Mouse (Mus musculus) myocyte (in vitro differentiated cells): Measurements from ENCODE around the gene Lrrfip2. TPM values are rescaled to one million over a fixed set of nuclear protein-coding genes. Genes with fewer than 3 reads are reported as not detected.
A peak's percentile ranks its signal among the peaks of the same experiment; 100 is the strongest.

ENCODE experiments used
- H3K27me3 ChIP-seq: one replicate; pipeline ENCODE4 v1.6.1; 2011; ENCODE audit not compliant: control insufficient read depth, insufficient read depth, insufficient read length
- H3K36me3 ChIP-seq: one replicate; pipeline ENCODE4 v1.6.1; 2011; ENCODE audit not compliant: control insufficient read depth, insufficient read depth
- H3K4me2 ChIP-seq: one replicate; pipeline ENCODE4 v1.6.1; 2011; ENCODE audit warnings: low read depth, control low read depth
- H3K4me3 ChIP-seq: one replicate; pipeline ENCODE4 v1.5.1; 2011; ENCODE audit warnings: mild to moderate bottlenecking, control low read depth, moderate library complexity
- H3K79me2 ChIP-seq: one replicate; pipeline ENCODE4 v1.6.1; 2011; ENCODE audit not compliant: control insufficient read depth, insufficient read depth
- H3ac ChIP-seq: one replicate; pipeline ENCODE4 v1.6.1; 2011; ENCODE audit not compliant: control insufficient read depth, insufficient read length
- CEBPB ChIP-seq: IDR thresholded peaks from 2 replicates; pipeline ENCODE4 v1.6.1; 2011; ENCODE audit warnings: mild to moderate bottlenecking, moderate library complexity; ENCODE audit not compliant: poor library complexity, insufficient read depth, severe bottlenecking
- E2F4 ChIP-seq: IDR thresholded peaks from one replicate; pipeline ENCODE4 v1.6.1; 2011; ENCODE audit warnings: mild to moderate bottlenecking, control low read depth, moderate library complexity; ENCODE audit not compliant: insufficient read depth
- MAX ChIP-seq: IDR thresholded peaks from one replicate; pipeline ENCODE4 v1.6.1; 2011; ENCODE audit warnings: low read depth, mild to moderate bottlenecking, control low read depth
- MYOD1 ChIP-seq, 3 experiments: IDR thresholded peaks; one replicate each; pipeline ENCODE4 v1.6.1; 2011; ENCODE audit warnings: control low read depth in 2 of 3, low read depth in 2 of 3, mild to moderate bottlenecking in 2 of 3, moderate library complexity in 1 of 3; ENCODE audit not compliant: insufficient read length in 2 of 3, control insufficient read depth in 1 of 3
- MYOG ChIP-seq, 3 experiments: IDR thresholded peaks; one replicate each; pipeline ENCODE4 v1.6.1; 2011; ENCODE audit warnings: control low read depth in 2 of 3, low read depth in 2 of 3, mild to moderate bottlenecking in 2 of 3; ENCODE audit not compliant: insufficient read length in 2 of 3, control insufficient read depth in 1 of 3, insufficient read depth in 1 of 3
- POLR2A ChIP-seq: IDR thresholded peaks from one replicate; pipeline ENCODE4 v1.6.1; 2011; ENCODE audit warnings: low read depth, mild to moderate bottlenecking, control low read depth, moderate library complexity; ENCODE audit not compliant: insufficient read length
- POLR2AphosphoS2 ChIP-seq: IDR thresholded peaks from one replicate; pipeline ENCODE4 v1.6.1; 2011; ENCODE audit warnings: low read depth, control low read depth; ENCODE audit not compliant: insufficient read length
- REST ChIP-seq: IDR thresholded peaks from one replicate; pipeline ENCODE4 v1.6.1; 2011; ENCODE audit warnings: mild to moderate bottlenecking, control low read depth, moderate library complexity; ENCODE audit not compliant: insufficient read depth, insufficient read length
- SRF ChIP-seq: IDR thresholded peaks from one replicate; pipeline ENCODE4 v1.6.1; 2011; ENCODE audit warnings: low read depth; ENCODE audit not compliant: control insufficient read depth, insufficient read length
- TCF12 ChIP-seq: IDR thresholded peaks from one replicate; pipeline ENCODE4 v1.6.1; 2011; ENCODE audit warnings: mild to moderate bottlenecking, control low read depth; ENCODE audit not compliant: poor library complexity, insufficient read depth, severe bottlenecking
- TCF3 ChIP-seq: IDR thresholded peaks from one replicate; pipeline ENCODE4 v1.6.1; 2011; ENCODE audit warnings: low read depth, control low read depth; ENCODE audit not compliant: insufficient read length
- USF1 ChIP-seq: IDR thresholded peaks from one replicate; pipeline ENCODE4 v1.6.1; 2011; ENCODE audit warnings: low read depth, mild to moderate bottlenecking, control low read depth, moderate library complexity
- polyA plus RNA-seq: library from polyadenylated mRNA; unstranded; fragments of >200 nt; fragmentation: generic; extraction: Trizol; gene quantifications from one replicate; pipeline ENCODE4 v1.2.1, GENCODE M21; 2012; ENCODE audit warnings: missing spikeins

Gene Lrrfip2
- polyA plus RNA-seq, 1 experiment: 27.8 TPM

DNA sequence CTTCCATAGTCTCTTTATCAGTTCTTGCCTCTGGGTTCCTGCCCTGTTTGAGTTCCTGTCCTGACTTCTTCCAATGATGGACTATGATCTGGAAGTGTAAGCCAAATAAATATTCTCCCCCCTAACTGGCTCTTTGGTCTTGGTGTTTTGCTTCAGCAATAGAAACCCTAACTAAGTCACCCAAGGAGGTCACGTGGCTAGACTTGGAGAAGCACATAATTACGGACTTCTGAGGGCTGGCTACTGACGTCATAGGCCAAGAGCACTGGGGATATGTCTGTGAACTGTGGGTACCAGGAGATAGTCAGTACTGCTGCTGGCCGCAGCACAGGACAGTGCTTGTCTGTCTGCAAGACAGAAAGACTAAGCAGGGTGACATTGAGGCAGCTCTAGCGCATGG is 35.6 kb upstream of the Lrrfip2 start:
- Histone ChIP-seq H3K27me3 (no peaks in the 10 kb centered on the region), H3ac (no peak overlapping the region), H3K4me3 (no peak overlapping the region), H3K36me3 (no peaks in the 10 kb centered on the region), H3K79me2 (no peaks in the 10 kb centered on the region), H3K4me2 (no peak overlapping the region)
- TF ChIP-seq USF1 (peak; percentile 9), MYOD1 (IDR thresholded peaks at IDR 0.05; ENCODE audit: control insufficient read depth in 1 of 3, insufficient read length in 2 of 3, low read depth in 2 of 3) (no peak)

GRCm38 (mm10) chr9:111085329-111085728 is 32.1 kb upstream of the Lrrfip2 start:
- H3K4me3 ChIP-seq: no peak overlapping the region
- no peak overlapping the region for H3ac ChIP-seq
- H3K36me3 ChIP-seq: no peaks in the 10 kb centered on the region
- no peaks in the 10 kb centered on the region for H3K27me3 ChIP-seq
- no peaks in the 10 kb centered on the region for H3K79me2 ChIP-seq
- peak overlapping the region; percentile 46 for H3K4me2 ChIP-seq
- TF ChIP-seq SRF (no peak), TCF12 (no peak), TCF3 (no peak), POLR2AphosphoS2 (no peak), MAX (no peak), MYOG (IDR thresholded peaks at IDR 0.05; ENCODE audit: control insufficient read depth in 1 of 3, insufficient read depth in 1 of 3, insufficient read length in 2 of 3, low read depth in 2 of 3) (no peak), POLR2A (no peak), REST (no peak)

DNA sequence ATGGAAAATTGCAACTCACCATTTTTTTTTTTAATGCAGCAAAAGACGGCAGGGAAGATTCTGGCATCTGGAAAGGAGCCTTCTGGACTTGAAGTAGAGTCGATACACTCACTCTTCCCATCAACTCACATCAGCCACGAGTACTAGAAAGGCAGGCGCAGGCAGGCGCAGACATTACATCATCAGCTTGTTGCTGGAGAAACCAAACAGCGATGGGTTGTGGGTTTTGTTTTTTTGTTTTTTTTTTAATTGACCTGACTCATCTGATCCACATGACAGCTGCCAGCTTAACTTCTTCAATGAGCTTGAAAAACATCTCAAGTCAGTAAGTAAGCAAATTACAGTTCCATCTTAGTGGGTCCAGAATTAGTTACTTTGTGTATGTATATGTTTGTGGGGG is 31.3 kb upstream of the Lrrfip2 start:
- no peak overlapping the region for H3ac ChIP-seq
- H3K36me3 ChIP-seq: no peaks in the 10 kb centered on the region
- no peak overlapping the region for H3K4me3 ChIP-seq
- H3K79me2 ChIP-seq: no peaks in the 10 kb centered on the region
- TF ChIP-seq CEBPB (no peak), TCF12 (no peak), USF1 (no peak), TCF3 (no peak), SRF (no peak), MYOG (IDR thresholded peaks at IDR 0.05; ENCODE audit: control insufficient read depth in 1 of 3, insufficient read depth in 1 of 3, insufficient read length in 2 of 3, low read depth in 2 of 3) (no peak), MAX (no peak)
- no peaks in the 10 kb centered on the region for H3K27me3 ChIP-seq
- peak overlapping the region; percentile 46 for H3K4me2 ChIP-seq

GRCm38 (mm10) chr9:111086995-111087606 is 30.3 kb upstream of the Lrrfip2 start:
- Histone ChIP-seq H3K4me2 (no peak overlapping the region), H3K27me3 (no peaks in the 10 kb centered on the region), H3K79me2 (no peaks in the 10 kb centered on the region), H3K4me3 (no peak overlapping the region), H3ac (no peak overlapping the region), H3K36me3 (no peaks in the 10 kb centered on the region)
- no peak for TF ChIP-seq CEBPB

GRCm38 (mm10) chr9:111087960-111088359 is 29.4 kb upstream of the Lrrfip2 start:
- Histone ChIP-seq H3K79me2 (no peaks in the 10 kb centered on the region), H3K4me2 (no peak overlapping the region), H3K36me3 (no peaks in the 10 kb centered on the region), H3K27me3 (no peaks in the 10 kb centered on the region), H3K4me3 (no peak overlapping the region), H3ac (no peak overlapping the region)
- TF ChIP-seq SRF (no peak), E2F4 (no peak), MYOG (IDR thresholded peaks at IDR 0.05; ENCODE audit: control insufficient read depth in 1 of 3, insufficient read depth in 1 of 3, insufficient read length in 2 of 3, low read depth in 2 of 3) (no peak), USF1 (no peak), TCF12 (no peak)

DNA sequence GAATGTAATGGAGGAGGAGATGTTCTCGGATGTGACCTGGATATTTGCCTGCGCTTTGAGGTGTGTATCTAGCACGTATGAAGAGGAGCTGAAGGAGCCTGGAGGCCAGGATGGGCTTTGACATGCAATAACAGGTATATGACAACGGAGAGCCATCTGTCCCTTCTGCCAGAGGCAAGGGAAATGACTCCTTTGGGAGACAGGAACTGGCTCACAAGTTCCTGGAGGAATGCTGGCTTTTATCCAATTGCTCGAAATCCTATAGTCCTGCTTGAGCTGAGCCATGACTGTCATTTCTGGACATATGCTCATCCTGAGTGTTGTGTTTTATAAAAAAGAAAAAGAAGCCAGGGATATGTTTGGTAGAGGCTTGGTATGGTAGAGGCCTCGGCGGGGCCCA is 28.5 kb upstream of the Lrrfip2 start:
- no peaks in the 10 kb centered on the region for H3K79me2 ChIP-seq
- TF ChIP-seq SRF (no peak), MAX (no peak), CEBPB (no peak), MYOD1 (IDR thresholded peaks at IDR 0.05; ENCODE audit: control insufficient read depth in 1 of 3, insufficient read length in 2 of 3, low read depth in 2 of 3) (no peak), TCF3 (no peak), REST (no peak), TCF12 (no peak), E2F4 (no peak), MYOG (IDR thresholded peaks at IDR 0.05; ENCODE audit: control insufficient read depth in 1 of 3, insufficient read depth in 1 of 3, insufficient read length in 2 of 3, low read depth in 2 of 3) (no peak), USF1 (no peak), POLR2A (no peak), POLR2AphosphoS2 (no peak)
- no peaks in the 10 kb centered on the region for H3K36me3 ChIP-seq
- no peaks in the 10 kb centered on the region for H3K27me3 ChIP-seq
- H3K4me2 ChIP-seq: no peak overlapping the region
- H3ac ChIP-seq: no peak overlapping the region
- H3K4me3 ChIP-seq: no peak overlapping the region
